Mouse (Mus musculus) embryo, embryonic 9.5 days (tissue): Measurements from ENCODE around the gene Hlcs.
A peak's percentile ranks its signal among the peaks of the same experiment; 100 is the strongest.

Experiments
- DNase-seq: peaks from one replicate; pipeline ENCODE4 v3.0.0-alpha.2; 2017; ENCODE audit errors: extremely low spot score

Gene Hlcs

GRCm38 (mm10) chr16:94079075-94079855 lies 234.1 kb downstream of the Hlcs start:
- peak; percentile 57 for DNase-seq
